Mouse (Mus musculus) CH12.LX (cell line): ENCODE results near the gene Mcee. TPM values are rescaled to one million over a fixed set of nuclear protein-coding genes. Genes with fewer than 3 reads are reported as not detected.

ENCODE experiments used
- DNase-seq: peaks from one replicate; pipeline ENCODE4 v3.0.0-alpha.2; 2013; ENCODE audit errors: extremely low read depth
- H3K27ac ChIP-seq: 2 replicates; pipeline ENCODE4 v1.5.1; 2012; ENCODE audit warnings: low read depth, mild to moderate bottlenecking, control low read depth, moderate library complexity; ENCODE audit not compliant: insufficient read depth
- H3K27me3 ChIP-seq: replicated peaks from 2 replicates; pipeline ENCODE3; 2012; ENCODE audit warnings: inconsistent platforms
- H3K36me3 ChIP-seq, 2 experiments: replicated peaks in 1 of 2; 2 replicates each; pipeline versions ENCODE3 to v1.6.1; 2012; ENCODE audit warnings: inconsistent platforms in 1 of 2, low read length in 1 of 2, mild to moderate bottlenecking in 1 of 2, mixed read lengths in 1 of 2, moderate library complexity in 1 of 2; ENCODE audit not compliant: control insufficient read depth in 1 of 2, insufficient read depth in 1 of 2
- H3K4me1 ChIP-seq, 2 experiments: 2 replicates each; pipeline ENCODE4 v1.6.1; 2012; ENCODE audit warnings: inconsistent platforms in 1 of 2, moderate library complexity in 1 of 2; ENCODE audit not compliant: insufficient read depth in 2 of 2, control insufficient read depth in 1 of 2
- H3K4me2 ChIP-seq: 2 replicates; pipeline ENCODE4 v1.6.1; 2012; ENCODE audit warnings: low read depth, mild to moderate bottlenecking, control low read depth; ENCODE audit not compliant: poor library complexity, insufficient read depth, severe bottlenecking
- H3K4me3 ChIP-seq, 3 experiments: fragments of 150-350 bp in 1 of 3; sonication (generic) in 1 of 3; replicated peaks in 1 of 3; 2 replicates each; pipeline versions ENCODE3 to v1.5.1; 2011 to 2012; ENCODE audit warnings: low read depth in 2 of 3, low read length in 2 of 3, mild to moderate bottlenecking in 2 of 3, moderate library complexity in 2 of 3, control low read depth in 1 of 3, improper control_type of control experiment in 1 of 3, inconsistent platforms in 1 of 3, mixed read lengths in 1 of 3; ENCODE audit not compliant: poor library complexity in 1 of 3
- H3K79me2 ChIP-seq: replicated peaks from 2 replicates; pipeline ENCODE4 v1.6.1; 2012; ENCODE audit warnings: mild to moderate bottlenecking, moderate library complexity; ENCODE audit not compliant: control insufficient read depth, poor library complexity, insufficient read depth, severe bottlenecking; ENCODE audit errors: extremely low read depth
- H3K9ac ChIP-seq: 2 replicates; pipeline ENCODE4 v1.6.1; 2012; ENCODE audit warnings: low read depth, mild to moderate bottlenecking, control low read depth, moderate library complexity; ENCODE audit not compliant: insufficient read depth
- H3K9me3 ChIP-seq: replicated peaks from 2 replicates; pipeline ENCODE3; 2012; ENCODE audit warnings: low read length, inconsistent platforms, mixed read lengths
- CHD2 ChIP-seq: IDR thresholded peaks from 2 replicates; pipeline ENCODE4 v1.6.1; 2011; ENCODE audit warnings: low read length, improper control_type of control experiment
- CTCF ChIP-seq, 2 experiments: IDR thresholded peaks in 1 of 2; conservative IDR thresholded peaks in 1 of 2; 2 replicates each; pipeline ENCODE4 v1.5.1; 2011 to 2012; ENCODE audit warnings: low read depth in 2 of 2, low read length in 2 of 2, improper control_type of control experiment in 1 of 2, inconsistent platforms in 1 of 2, mild to moderate bottlenecking in 1 of 2, moderate library complexity in 1 of 2
- ELF1 ChIP-seq: IDR thresholded peaks from 2 replicates; pipeline ENCODE4 v1.6.1; 2014; ENCODE audit warnings: low read depth, mild to moderate bottlenecking, inconsistent platforms, low read length, improper control_type of control experiment
- HCFC1 ChIP-seq: IDR thresholded peaks from 2 replicates; pipeline ENCODE4 v1.6.1; 2012; ENCODE audit warnings: low read depth, mild to moderate bottlenecking, inconsistent platforms, low read length, improper control_type of control experiment
- IRF4 ChIP-seq: IDR thresholded peaks from 2 replicates; pipeline ENCODE4 v1.6.1; 2014; ENCODE audit warnings: low read depth, mild to moderate bottlenecking, inconsistent platforms, low read length, improper control_type of control experiment
- JUN ChIP-seq: IDR thresholded peaks from 2 replicates; pipeline ENCODE4 v1.6.1; 2011; ENCODE audit warnings: low read depth, mild to moderate bottlenecking, low read length, improper control_type of control experiment, moderate library complexity; ENCODE audit not compliant: insufficient read depth
- KAT2A ChIP-seq: IDR thresholded peaks from 2 replicates; pipeline ENCODE4 v1.6.1; 2012; ENCODE audit warnings: low read length, improper control_type of control experiment, inconsistent platforms; ENCODE audit not compliant: insufficient replicate concordance
- MAFK ChIP-seq: IDR thresholded peaks from 2 replicates; pipeline ENCODE4 v1.6.1; 2011; ENCODE audit warnings: low read length, improper control_type of control experiment; ENCODE audit not compliant: insufficient replicate concordance
- MAX ChIP-seq: IDR thresholded peaks from 2 replicates; pipeline ENCODE4 v1.6.1; 2011; ENCODE audit warnings: low read length, improper control_type of control experiment
- MAZ ChIP-seq: IDR thresholded peaks from 2 replicates; pipeline ENCODE4 v1.6.1; 2012; ENCODE audit warnings: low read depth, mild to moderate bottlenecking, inconsistent platforms, low read length, improper control_type of control experiment, moderate library complexity
- MEF2A ChIP-seq: IDR thresholded peaks from 2 replicates; pipeline ENCODE4 v1.6.1; 2014; ENCODE audit warnings: low read depth, mild to moderate bottlenecking, inconsistent platforms, low read length, improper control_type of control experiment, borderline replicate concordance
- MXI1 ChIP-seq: IDR thresholded peaks from 2 replicates; pipeline ENCODE4 v1.6.1; 2011; ENCODE audit warnings: mild to moderate bottlenecking, low read depth, low read length, improper control_type of control experiment
- MYC ChIP-seq: IDR thresholded peaks from 2 replicates; pipeline ENCODE4 v1.6.1; 2011; ENCODE audit warnings: low read depth, mild to moderate bottlenecking, improper control_type of control experiment, low read length
- PAX5 ChIP-seq: IDR thresholded peaks from 2 replicates; pipeline ENCODE4 v1.6.1; 2012; ENCODE audit warnings: low read length, inconsistent platforms, mixed read lengths
- POLR2A ChIP-seq: IDR thresholded peaks from 2 replicates; pipeline ENCODE4 v1.6.1; 2011; ENCODE audit warnings: low read depth, mild to moderate bottlenecking, improper control_type of control experiment, low read length
- SMC3 ChIP-seq: IDR thresholded peaks from 2 replicates; pipeline ENCODE4 v1.6.1; 2011; ENCODE audit warnings: low read depth, low read length, improper control_type of control experiment
- UBTF ChIP-seq: IDR thresholded peaks from 2 replicates; pipeline ENCODE4 v1.6.1; 2012; ENCODE audit warnings: low read depth, mild to moderate bottlenecking, inconsistent platforms, low read length, improper control_type of control experiment, moderate library complexity
- USF2 ChIP-seq: conservative IDR thresholded peaks from 2 replicates; pipeline ENCODE4 v1.6.1; 2011; ENCODE audit warnings: low read depth, low read length, improper control_type of control experiment
- ZMIZ1 ChIP-seq: IDR thresholded peaks from 2 replicates; pipeline ENCODE4 v1.6.1; 2012; ENCODE audit warnings: low read depth, mild to moderate bottlenecking, inconsistent platforms, low read length, improper control_type of control experiment
- ZNF384 ChIP-seq: IDR thresholded peaks from 2 replicates; pipeline ENCODE4 v1.6.1; 2012; ENCODE audit warnings: low read depth, low read length, improper control_type of control experiment, inconsistent platforms
- dilution Hi-C: fragments of 300-500 bp; cut with MboI; formaldehyde crosslinking; loops from 2 replicates; pipeline ENCODE4 v1.14.3; 2020; ENCODE audit warnings: low sequenced_read_pairs; ENCODE audit not compliant: extremely low pct_unique_long_range_greater_than_20kb, extremely low pct_ligation_motif_present
- in situ Hi-C: fragments of 300-500 bp; cut with MboI; formaldehyde crosslinking; loops from 3 replicates; pipeline ENCODE4 v1.14.3; 2019; ENCODE audit warnings: low sequenced_read_pairs, low pct_ligation_motif_present, low pct_unique_long_range_greater_than_20kb, mixed read lengths
- polyA plus RNA-seq: library from polyadenylated mRNA; unstranded; fragments of >175 nt; gene quantifications from 2 replicates; pipeline ENCODE4 v1.2.1, GENCODE M21; 2012; ENCODE audit warnings: low read depth; ENCODE audit not compliant: insufficient read length
- total RNA-seq, 2 experiments: library from RNA; depleted of rRNA; stranded (reverse); fragments of 300-350 nt in 1 of 2; fragments of >200 nt in 1 of 2; gene quantifications; 2 replicates each; pipeline ENCODE4 v1.2.3; 2012 to 2014

The Mcee gene
- total and polyA plus RNA-seq, 3 experiments, result 13.8 to 15.8 (median 13.9) TPM

- no peaks in the 10 kb centered on the region for H3K4me1 ChIP-seq
- dilution Hi-C loops, result no loop called here
- H3K36me3 ChIP-seq, result no peaks in the 10 kb centered on the region
- no peak for TF ChIP-seq HCFC1
- TF ChIP-seq ELF1, result no peak
- TF ChIP-seq ZMIZ1, result no peak
- TF ChIP-seq PAX5, result no peak
- TF ChIP-seq KAT2A, result no peak
- TF ChIP-seq IRF4, result no peak
- no peak for TF ChIP-seq USF2
- TF ChIP-seq MAZ, result no peak
- no peak for DNase-seq
- no peaks in the 10 kb centered on the region for H3K79me2 ChIP-seq
- no peak overlapping the region for H3K27ac ChIP-seq
- no peak overlapping the region for H3K4me3 ChIP-seq
- H3K27me3 ChIP-seq, result no peaks in the 10 kb centered on the region
- in situ Hi-C loops, result no loop called here
- H3K4me2 ChIP-seq, result no peak overlapping the region
- no peaks in the 10 kb centered on the region for H3K9me3 ChIP-seq
- no peak overlapping the region for H3K9ac ChIP-seq
Measured at GRCm38 (mm10) chr7:64450631-64451030, 58.2 kb downstream of the Mcee start.

GRCm38 (mm10) chr7:64451441-64451840 is 59.0 kb downstream of the Mcee start:
- Histone ChIP-seq H3K27ac (no peak overlapping the region), H3K4me2 (no peak overlapping the region), H3K9me3 (no peaks in the 10 kb centered on the region), H3K79me2 (no peaks in the 10 kb centered on the region), H3K4me3 (no peak overlapping the region), H3K36me3 (no peaks in the 10 kb centered on the region), H3K9ac (no peak overlapping the region), H3K27me3 (no peaks in the 10 kb centered on the region), H3K4me1 (no peaks in the 10 kb centered on the region)
- dilution Hi-C loops, result no loop called here
- in situ Hi-C loops, result no loop called here
- TF ChIP-seq MAFK (no peak), ZNF384 (no peak), MAX (no peak), MXI1 (no peak), SMC3 (no peak), POLR2A (no peak), UBTF (no peak), CHD2 (no peak), ZMIZ1 (no peak)
- no peak for DNase-seq

GRCm38 (mm10) chr7:64451861-64452382 is 59.5 kb downstream of the Mcee start:
- Histone ChIP-seq H3K27ac (no peak overlapping the region), H3K27me3 (no peaks in the 10 kb centered on the region), H3K4me1 (no peaks in the 10 kb centered on the region), H3K79me2 (no peaks in the 10 kb centered on the region), H3K4me3 (no peak overlapping the region), H3K36me3 (no peaks in the 10 kb centered on the region), H3K9me3 (no peaks in the 10 kb centered on the region), H3K9ac (no peak overlapping the region), H3K4me2 (no peak overlapping the region)
- no peak for TF ChIP-seq USF2
- no peak for TF ChIP-seq MYC
- no peak for TF ChIP-seq CTCF (conservative IDR thresholded peaks at IDR 0.05 in 1 of 2, IDR thresholded peaks at IDR 0.05 in 1 of 2; ENCODE audit: low read depth in 2 of 2, low read length in 2 of 2)
- no peak for TF ChIP-seq CHD2
- TF ChIP-seq MEF2A, result no peak
- no peak for TF ChIP-seq JUN
- TF ChIP-seq PAX5, result no peak
- in situ Hi-C loops, result no loop called here
- dilution Hi-C loops, result no loop called here
- no peak for DNase-seq
